Mouse (Mus musculus): ENCODE data around the gene Prkce. TPM values are rescaled to one million over a fixed set of nuclear protein-coding genes. Genes with fewer than 3 reads are reported as not detected.

The Prkce gene
- polyA plus RNA-seq, 1 experiment from 2014 or later = 5.0 TPM

GRCm38 (mm10) chr17:86499359-86500045, 331.9 kb downstream of the Prkce start:
- no peak for ATAC-seq
- no peaks in the 10 kb centered on the region for H3K27me3 ChIP-seq (replicated peaks; ENCODE audit: control insufficient read depth, insufficient read depth, low read length)
- H3K36me3 ChIP-seq (ENCODE audit: control insufficient read depth, insufficient read depth, low read length) = no peaks in the 10 kb centered on the region
- H3K9me3 ChIP-seq (ENCODE audit: control insufficient read depth, low read length) = no peaks in the 10 kb centered on the region
- WGBS = 50% methylated on average over 15 of the region's 15 CpGs
- H3K4me1 ChIP-seq (ENCODE audit: control insufficient read depth, insufficient read depth, low read length) = peaks cover 9% of the 10 kb centered on the region
- H3K4me2 ChIP-seq (ENCODE audit: low read depth, low read length) = no peak overlapping the region
- no peak overlapping the region for H3K4me3 ChIP-seq (ENCODE audit: low read length)
- H3K9ac ChIP-seq (ENCODE audit: low read depth, low read length) = no peak overlapping the region
- peak overlapping the region; percentile 9; the same call in 1 of the 2 replicates for H3K27ac ChIP-seq (ENCODE audit: low read length)

GRCm38 (mm10) chr17:86501393-86501792, 333.8 kb downstream of the Prkce start:
- 89% methylated on average over 4 of the region's 4 CpGs for WGBS
- Histone ChIP-seq H3K9me3 (ENCODE audit: control insufficient read depth, low read length) (no peaks in the 10 kb centered on the region), H3K27ac (ENCODE audit: low read length) (no peak overlapping the region), H3K27me3 (replicated peaks; ENCODE audit: control insufficient read depth, insufficient read depth, low read length) (no peaks in the 10 kb centered on the region), H3K4me1 (ENCODE audit: control insufficient read depth, insufficient read depth, low read length) (peaks cover 4% of the 10 kb centered on the region; the same call in 1 of the 2 replicates), H3K4me3 (ENCODE audit: low read length) (no peak overlapping the region), H3K4me2 (ENCODE audit: low read depth, low read length) (no peak overlapping the region), H3K9ac (ENCODE audit: low read depth, low read length) (no peak overlapping the region), H3K36me3 (ENCODE audit: control insufficient read depth, insufficient read depth, low read length) (no peaks in the 10 kb centered on the region)
- ATAC-seq = no peak

- Histone ChIP-seq H3K27me3 (replicated peaks; ENCODE audit: control insufficient read depth, insufficient read depth, low read length) (no peaks in the 10 kb centered on the region), H3K9me3 (ENCODE audit: control insufficient read depth, low read length) (no peaks in the 10 kb centered on the region), H3K9ac (ENCODE audit: low read depth, low read length) (no peak overlapping the region), H3K4me1 (ENCODE audit: control insufficient read depth, insufficient read depth, low read length) (peaks cover 4% of the 10 kb centered on the region; the same call in 1 of the 2 replicates), H3K27ac (ENCODE audit: low read length) (no peak overlapping the region), H3K36me3 (ENCODE audit: control insufficient read depth, insufficient read depth, low read length) (no peaks in the 10 kb centered on the region), H3K4me3 (ENCODE audit: low read length) (no peak overlapping the region), H3K4me2 (ENCODE audit: low read depth, low read length) (no peak overlapping the region)
- no peak for ATAC-seq
- 92% methylated on average over 9 of the region's 9 CpGs for WGBS
These were observed 335.8 kb downstream of the Prkce start for GRCm38 (mm10) chr17:86503208-86503897.

- 89% methylated on average over 8 of the region's 8 CpGs for WGBS
- Histone ChIP-seq H3K4me3 (ENCODE audit: low read length) (no peak within 1 kb of the TSS), H3K9ac (ENCODE audit: low read depth, low read length) (no peak within 1 kb of the TSS), H3K27ac (ENCODE audit: low read length) (no peak within 1 kb of the TSS), H3K36me3 (ENCODE audit: control insufficient read depth, insufficient read depth, low read length) (no peaks in the 10 kb centered on the region), H3K4me2 (ENCODE audit: low read depth, low read length) (no peak within 1 kb of the TSS), H3K4me1 (ENCODE audit: control insufficient read depth, insufficient read depth, low read length) (no peaks in the 10 kb centered on the region), H3K27me3 (replicated peaks; ENCODE audit: control insufficient read depth, insufficient read depth, low read length) (no peaks in the 10 kb centered on the region), H3K9me3 (ENCODE audit: control insufficient read depth, low read length) (no peaks in the 10 kb centered on the region)
- no peak for ATAC-seq
These were observed 337.6 kb downstream of the Prkce start, which contains the start of gene Gm10309 for GRCm38 (mm10) chr17:86505183-86505631. Gene Gm10309 (minus strand): TSS chr17:86505232.

GRCm38 (mm10) chr17:86506881-86507280, 339.3 kb downstream of the Prkce start:
- no peak for ATAC-seq
- Histone ChIP-seq H3K9me3 (ENCODE audit: control insufficient read depth, low read length) (no peaks in the 10 kb centered on the region), H3K4me2 (ENCODE audit: low read depth, low read length) (no peak overlapping the region), H3K36me3 (ENCODE audit: control insufficient read depth, insufficient read depth, low read length) (no peaks in the 10 kb centered on the region), H3K9ac (ENCODE audit: low read depth, low read length) (no peak overlapping the region), H3K4me1 (ENCODE audit: control insufficient read depth, insufficient read depth, low read length) (no peaks in the 10 kb centered on the region), H3K27me3 (replicated peaks; ENCODE audit: control insufficient read depth, insufficient read depth, low read length) (no peaks in the 10 kb centered on the region), H3K27ac (ENCODE audit: low read length) (peak overlapping the region; percentile 62), H3K4me3 (ENCODE audit: low read length) (no peak overlapping the region)
- WGBS = 56% methylated on average over 5 of the region's 5 CpGs

GRCm38 (mm10) chr17:86507342-86508211, 340.0 kb downstream of the Prkce start:
- 63% methylated on average over 19 of the region's 19 CpGs for WGBS
- Histone ChIP-seq H3K27ac (ENCODE audit: low read length) (peak overlapping the region; percentile 56), H3K9me3 (ENCODE audit: control insufficient read depth, low read length) (no peaks in the 10 kb centered on the region), H3K9ac (ENCODE audit: low read depth, low read length) (no peak overlapping the region), H3K4me3 (ENCODE audit: low read length) (no peak overlapping the region), H3K27me3 (replicated peaks; ENCODE audit: control insufficient read depth, insufficient read depth, low read length) (no peaks in the 10 kb centered on the region), H3K4me1 (ENCODE audit: control insufficient read depth, insufficient read depth, low read length) (no peaks in the 10 kb centered on the region), H3K36me3 (ENCODE audit: control insufficient read depth, insufficient read depth, low read length) (no peaks in the 10 kb centered on the region), H3K4me2 (ENCODE audit: low read depth, low read length) (no peak overlapping the region)
- ATAC-seq = no peak

GRCm38 (mm10) chr17:86508212-86508490, 340.6 kb downstream of the Prkce start:
- no peaks in the 10 kb centered on the region for H3K36me3 ChIP-seq (ENCODE audit: control insufficient read depth, insufficient read depth, low read length)
- H3K4me1 ChIP-seq (ENCODE audit: control insufficient read depth, insufficient read depth, low read length) = no peaks in the 10 kb centered on the region
- no peak overlapping the region for H3K4me3 ChIP-seq (ENCODE audit: low read length)
- no peaks in the 10 kb centered on the region for H3K27me3 ChIP-seq (replicated peaks; ENCODE audit: control insufficient read depth, insufficient read depth, low read length)
- ATAC-seq = no peak
- 91% methylated on average over 3 of the region's 3 CpGs for WGBS
- no peak overlapping the region for H3K27ac ChIP-seq (ENCODE audit: low read length)
- H3K9me3 ChIP-seq (ENCODE audit: control insufficient read depth, low read length) = no peaks in the 10 kb centered on the region
- no peak overlapping the region for H3K4me2 ChIP-seq (ENCODE audit: low read depth, low read length)
- H3K9ac ChIP-seq (ENCODE audit: low read depth, low read length) = no peak overlapping the region

- no peak overlapping the region for H3K9ac ChIP-seq (ENCODE audit: low read depth, low read length)
- no peak overlapping the region for H3K27ac ChIP-seq (ENCODE audit: low read length)
- ATAC-seq = no peak
- no peaks in the 10 kb centered on the region for H3K27me3 ChIP-seq (replicated peaks; ENCODE audit: control insufficient read depth, insufficient read depth, low read length)
- no peak overlapping the region for H3K4me3 ChIP-seq (ENCODE audit: low read length)
- H3K9me3 ChIP-seq (ENCODE audit: control insufficient read depth, low read length) = no peaks in the 10 kb centered on the region
- 67% methylated on average over 5 of the region's 5 CpGs for WGBS
- H3K4me1 ChIP-seq (ENCODE audit: control insufficient read depth, insufficient read depth, low read length) = peaks cover 2% of the 10 kb centered on the region; the same call in 1 of the 2 replicates
- H3K4me2 ChIP-seq (ENCODE audit: low read depth, low read length) = no peak overlapping the region
- H3K36me3 ChIP-seq (ENCODE audit: control insufficient read depth, insufficient read depth, low read length) = no peaks in the 10 kb centered on the region
These were observed 342.3 kb downstream of the Prkce start for GRCm38 (mm10) chr17:86509871-86510270.

- Histone ChIP-seq H3K9ac (ENCODE audit: low read depth, low read length) (no peak overlapping the region), H3K9me3 (ENCODE audit: control insufficient read depth, low read length) (no peaks in the 10 kb centered on the region), H3K27me3 (replicated peaks; ENCODE audit: control insufficient read depth, insufficient read depth, low read length) (no peaks in the 10 kb centered on the region), H3K27ac (ENCODE audit: low read length) (no peak overlapping the region), H3K4me1 (ENCODE audit: control insufficient read depth, insufficient read depth, low read length) (peaks cover 2% of the 10 kb centered on the region; the same call in 1 of the 2 replicates), H3K4me3 (ENCODE audit: low read length) (no peak overlapping the region), H3K4me2 (ENCODE audit: low read depth, low read length) (no peak overlapping the region), H3K36me3 (ENCODE audit: control insufficient read depth, insufficient read depth, low read length) (no peaks in the 10 kb centered on the region)
- no peak for ATAC-seq
- 62% methylated on average over 13 of the region's 13 CpGs for WGBS
These were observed 347.5 kb downstream of the Prkce start for GRCm38 (mm10) chr17:86514974-86515620.
